Mouse (Mus musculus) stomach, postnatal 0 days (tissue): ENCODE measurements around the gene Mc3r. TPM values are rescaled to one million over a fixed set of nuclear protein-coding genes. Genes with fewer than 3 reads are reported as not detected.

Experiments
- ATAC-seq: fragments of 200-750 bp; cut with Nextera tagmentation; 2 replicates; pipeline ENCODE4 v1.8.0; 2017; ENCODE audit not compliant: low FRiP score, low TSS enrichment
- DNase-seq: peaks from one replicate; pipeline ENCODE4 v3.0.0-alpha.2; 2016; ENCODE audit warnings: low spot score
- H3K27ac ChIP-seq: fragments of 300-500 bp; sonication (generic); replicated peaks from 2 replicates; pipeline ENCODE4 v1.5.1; 2014; ENCODE audit warnings: mild to moderate bottlenecking, control low read depth
- H3K27me3 ChIP-seq: fragments of 300-500 bp; sonication (generic); 2 replicates; pipeline ENCODE4 v1.6.1; 2014; ENCODE audit warnings: low read length; ENCODE audit not compliant: control insufficient read depth, insufficient read depth
- H3K36me3 ChIP-seq: fragments of 300-500 bp; sonication (generic); 2 replicates; pipeline ENCODE4 v1.6.1; 2014; ENCODE audit warnings: low read length, mixed read lengths; ENCODE audit not compliant: control insufficient read depth, insufficient read depth
- H3K4me1 ChIP-seq: fragments of 300-500 bp; sonication (generic); replicated peaks from 2 replicates; pipeline ENCODE4 v1.6.1; 2014; ENCODE audit warnings: antibody characterized with exemption; ENCODE audit not compliant: control insufficient read depth, insufficient read depth
- H3K4me2 ChIP-seq: fragments of 300-500 bp; sonication (generic); replicated peaks from 2 replicates; pipeline ENCODE4 v1.6.1; 2014; ENCODE audit warnings: low read depth, mild to moderate bottlenecking, control low read depth, moderate library complexity
- H3K4me3 ChIP-seq: fragments of 300-500 bp; sonication (generic); 2 replicates; pipeline ENCODE4 v1.5.1; 2014; ENCODE audit warnings: low read depth, low read length, control low read depth
- H3K9ac ChIP-seq: fragments of 300-500 bp; sonication (generic); 2 replicates; pipeline ENCODE4 v1.6.1; 2014; ENCODE audit warnings: mild to moderate bottlenecking, low read length, control low read depth, mixed read lengths
- H3K9me3 ChIP-seq: fragments of 300-500 bp; sonication (generic); 2 replicates; pipeline ENCODE4 v1.6.1; 2016; ENCODE audit warnings: low read length; ENCODE audit not compliant: control insufficient read depth
- CTCF ChIP-seq: IDR thresholded peaks from 2 replicates; pipeline ENCODE4 v1.5.1; 2016; ENCODE audit warnings: antibody characterized with exemption, low read depth, mild to moderate bottlenecking, moderate library complexity
- EP300 ChIP-seq: optimal IDR thresholded peaks from 2 replicates; pipeline ENCODE3; 2016; ENCODE audit warnings: antibody characterized with exemption
- WGBS: fragments of 180-500 bp; shearing (Covaris S2); extraction: QIAGEN DNeasy Blood & Tissue Kit; methylation state at CpG from one replicate; pipeline ENCODE4 v1.1.7; 2014; 5-methylcytosine and 5-hydroxymethylcytosine counted together
- polyA plus RNA-seq: library from polyadenylated mRNA; unstranded; fragments of >200 nt; fragmentation: Nextera tagmentation; extraction: Ambion mirVana; gene quantifications from 2 replicates; pipeline ENCODE4 v1.2.1, GENCODE M21; 2015

Gene Mc3r
- polyA plus RNA-seq, 1 experiment from 2014 or later = not detected

DNA sequence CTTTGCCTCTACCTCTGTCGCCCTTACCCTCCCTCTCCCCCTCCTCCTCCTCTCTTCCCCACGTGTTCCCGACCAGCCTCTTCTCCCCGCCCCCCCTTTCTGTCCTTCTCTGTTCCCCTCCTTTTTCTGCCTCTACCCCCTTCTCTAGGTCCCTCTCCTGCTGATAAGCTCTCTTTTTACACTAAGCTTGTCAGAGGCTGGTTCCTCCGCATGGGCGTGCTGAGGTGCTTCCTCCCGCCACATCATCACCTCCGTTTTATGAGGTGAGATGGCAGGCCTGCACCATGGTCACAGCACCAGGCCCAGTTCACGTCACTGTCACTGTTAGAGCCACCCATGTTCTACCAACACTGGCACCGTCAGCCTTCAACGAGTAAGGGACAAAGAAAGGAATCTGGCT, 40.7 kb downstream of the Mc3r start:
- Histone ChIP-seq H3K4me2 (no peak overlapping the region), H3K9ac (no peak overlapping the region), H3K4me3 (no peak overlapping the region), H3K36me3 (no peaks in the 10 kb centered on the region), H3K9me3 (no peaks in the 10 kb centered on the region), H3K27me3 (no peaks in the 10 kb centered on the region), H3K4me1 (no peaks in the 10 kb centered on the region), H3K27ac (no peak overlapping the region)
- DNase-seq (no peak), ATAC-seq (peak; percentile 32; the same call in 1 of the 2 replicates)
- WGBS = 31% methylated on average over 9 of the region's 11 CpGs
- TF ChIP-seq EP300 (no peak), CTCF (no peak)

GRCm38 (mm10) chr2:172289632-172290031, 41.3 kb downstream of the Mc3r start:
- Histone ChIP-seq H3K9ac (no peak overlapping the region), H3K27ac (no peak overlapping the region), H3K27me3 (no peaks in the 10 kb centered on the region), H3K4me1 (no peaks in the 10 kb centered on the region), H3K36me3 (no peaks in the 10 kb centered on the region), H3K4me2 (no peak overlapping the region), H3K9me3 (no peaks in the 10 kb centered on the region), H3K4me3 (no peak overlapping the region)
- ATAC-seq (no peak), DNase-seq (no peak)
- TF ChIP-seq CTCF = no peak
- no peak for TF ChIP-seq EP300
- 11% methylated on average over 1 of the region's 1 CpGs for WGBS

DNA sequence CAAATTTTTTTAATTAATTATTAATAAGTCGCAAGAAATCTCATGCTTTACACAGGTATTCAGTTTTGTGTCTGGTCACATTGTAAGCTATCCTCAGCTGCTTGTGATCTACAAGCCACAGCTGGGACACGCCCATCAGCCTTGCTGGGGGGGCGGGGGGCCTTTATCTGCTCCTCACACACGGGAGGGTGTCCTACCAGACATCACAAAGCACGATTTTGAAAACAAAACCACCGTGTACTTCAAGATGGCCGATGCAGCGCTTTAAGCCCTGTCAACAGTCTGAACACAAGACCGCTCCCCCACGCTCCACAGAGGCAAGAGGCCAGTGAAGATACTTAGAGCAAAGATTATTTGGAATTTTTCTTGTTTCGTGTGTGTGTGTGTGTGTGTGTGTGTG, 42.2 kb downstream of the Mc3r start:
- Histone ChIP-seq H3K4me1 (no peaks in the 10 kb centered on the region), H3K27ac (no peak overlapping the region), H3K36me3 (no peaks in the 10 kb centered on the region), H3K4me2 (no peak overlapping the region), H3K9me3 (no peaks in the 10 kb centered on the region), H3K27me3 (no peaks in the 10 kb centered on the region), H3K4me3 (no peak overlapping the region), H3K9ac (no peak overlapping the region)
- ATAC-seq = no peak
- 77% methylated on average over 11 of the region's 11 CpGs for WGBS
- TF ChIP-seq EP300 (no peak), CTCF (no peak)
- DNase-seq = no peak

- H3K9ac ChIP-seq = no peak overlapping the region
- ATAC-seq = no peak
- no peak for TF ChIP-seq EP300
- no peak for TF ChIP-seq CTCF
Measured at GRCm38 (mm10) chr2:172291025-172291424, 42.7 kb downstream of the Mc3r start.

GRCm38 (mm10) chr2:172291755-172292524, 43.6 kb downstream of the Mc3r start:
- Histone ChIP-seq H3K4me2 (no peak overlapping the region), H3K27ac (no peak overlapping the region), H3K4me1 (no peaks in the 10 kb centered on the region), H3K9me3 (no peaks in the 10 kb centered on the region), H3K27me3 (no peaks in the 10 kb centered on the region), H3K4me3 (no peak overlapping the region), H3K9ac (no peak overlapping the region), H3K36me3 (no peaks in the 10 kb centered on the region)
- TF ChIP-seq CTCF (no peak), EP300 (no peak)
- DNase-seq = no peak
- ATAC-seq = no peak
- 71% methylated on average over 14 of the region's 14 CpGs for WGBS

More at GRCm38 (mm10) chr2:172291025-172291424, 42.7 kb downstream of the Mc3r start:
- no peak for DNase-seq
- Histone ChIP-seq H3K9me3 (no peaks in the 10 kb centered on the region), H3K4me3 (no peak overlapping the region), H3K4me1 (no peaks in the 10 kb centered on the region), H3K36me3 (no peaks in the 10 kb centered on the region), H3K27me3 (no peaks in the 10 kb centered on the region), H3K27ac (no peak overlapping the region), H3K4me2 (no peak overlapping the region)
- WGBS = 87% methylated on average over 7 of the region's 7 CpGs
